Mouse (Mus musculus) neural tube, embryonic 13.5 days (tissue): ENCODE measurements around the gene Nanog. TPM values are rescaled to one million over a fixed set of nuclear protein-coding genes. Genes with fewer than 3 reads are reported as not detected.
"Not testable (repeated sequence)": the region's sequence is repeated elsewhere in the genome, so short reads cannot be mapped to it uniquely, and the experiment has no call there.

Experiments used
- ATAC-seq: fragments of 200-750 bp; cut with Nextera tagmentation; 2 replicates; pipeline ENCODE4 v1.8.0; 2017; ENCODE audit warnings: low read depth, mild to moderate bottlenecking, moderate TSS enrichment, moderate library complexity
- H3K27ac ChIP-seq: fragments of 300-500 bp; sonication (generic); replicated peaks from 2 replicates; pipeline ENCODE4 v1.5.1; 2015; ENCODE audit warnings: moderate library complexity, mild to moderate bottlenecking, inconsistent platforms
- H3K27me3 ChIP-seq: fragments of 300-500 bp; sonication (generic); 2 replicates; pipeline ENCODE4 v1.6.1; 2015; ENCODE audit warnings: mild to moderate bottlenecking, inconsistent platforms
- H3K36me3 ChIP-seq: fragments of 300-500 bp; sonication (generic); 2 replicates; pipeline ENCODE4 v1.6.1; 2015; ENCODE audit warnings: mild to moderate bottlenecking, inconsistent platforms
- H3K4me1 ChIP-seq: fragments of 300-500 bp; sonication (generic); replicated peaks from 2 replicates; pipeline ENCODE4 v1.6.1; 2015; ENCODE audit warnings: inconsistent platforms
- H3K4me2 ChIP-seq: fragments of 300-500 bp; sonication (generic); 2 replicates; pipeline ENCODE4 v1.6.1; 2015; ENCODE audit warnings: inconsistent platforms, mild to moderate bottlenecking, moderate library complexity
- H3K4me3 ChIP-seq: fragments of 300-500 bp; sonication (generic); 2 replicates; pipeline ENCODE4 v1.5.1; 2015; ENCODE audit warnings: mild to moderate bottlenecking, inconsistent platforms
- H3K9ac ChIP-seq: fragments of 300-500 bp; sonication (generic); 2 replicates; pipeline ENCODE4 v1.6.1; 2015; ENCODE audit warnings: moderate library complexity, mild to moderate bottlenecking, inconsistent platforms
- H3K9me3 ChIP-seq: fragments of 300-500 bp; sonication (generic); 2 replicates; pipeline ENCODE4 v1.6.1; 2016; ENCODE audit warnings: inconsistent platforms
- WGBS: fragments of 180-500 bp; shearing (Covaris S2); methylation state at CpG from one replicate; pipeline ENCODE4 v1.1.7; 2015; 5-methylcytosine and 5-hydroxymethylcytosine counted together
- polyA plus RNA-seq: library from polyadenylated mRNA; unstranded; fragments of >200 nt; fragmentation: Nextera tagmentation; extraction: Ambion mirVana; gene quantifications from 2 replicates; pipeline ENCODE4 v1.2.1, GENCODE M21; 2015

The Nanog gene
- polyA plus RNA-seq, 1 experiment from 2014 or later, result 0.15 TPM

DNA sequence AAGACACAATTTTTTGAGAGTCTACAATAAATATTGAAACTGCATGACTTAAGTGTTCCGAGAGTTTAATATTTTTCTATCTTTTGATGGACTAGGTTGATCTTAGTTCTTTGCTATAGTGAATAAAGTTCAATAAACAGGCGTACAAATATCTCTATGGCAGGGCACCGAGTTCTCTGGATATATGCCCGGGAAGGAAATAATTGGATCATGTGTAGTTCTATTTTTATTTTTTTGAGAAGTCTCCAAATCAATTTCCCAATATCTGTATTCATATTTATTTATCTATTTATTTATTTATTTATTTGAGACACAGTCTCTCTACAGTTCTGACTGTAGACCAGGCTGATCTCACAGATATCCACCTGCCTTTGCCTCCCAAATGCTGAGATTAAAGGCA is 36.4 kb upstream of the Nanog start:
- ATAC-seq, result no peak
- H3K27me3 ChIP-seq, result no peaks in the 10 kb centered on the region
- no peaks in the 10 kb centered on the region for H3K36me3 ChIP-seq
- H3K4me2 ChIP-seq, result no peak overlapping the region
- 90% methylated on average over 4 of the region's 4 CpGs for WGBS
- peaks cover 7% of the 10 kb centered on the region; the same call in 1 of the 2 replicates for H3K4me1 ChIP-seq
- no peak overlapping the region for H3K4me3 ChIP-seq
- H3K27ac ChIP-seq, result no peak overlapping the region
- no peak overlapping the region for H3K9ac ChIP-seq
- no peaks in the 10 kb centered on the region for H3K9me3 ChIP-seq

DNA sequence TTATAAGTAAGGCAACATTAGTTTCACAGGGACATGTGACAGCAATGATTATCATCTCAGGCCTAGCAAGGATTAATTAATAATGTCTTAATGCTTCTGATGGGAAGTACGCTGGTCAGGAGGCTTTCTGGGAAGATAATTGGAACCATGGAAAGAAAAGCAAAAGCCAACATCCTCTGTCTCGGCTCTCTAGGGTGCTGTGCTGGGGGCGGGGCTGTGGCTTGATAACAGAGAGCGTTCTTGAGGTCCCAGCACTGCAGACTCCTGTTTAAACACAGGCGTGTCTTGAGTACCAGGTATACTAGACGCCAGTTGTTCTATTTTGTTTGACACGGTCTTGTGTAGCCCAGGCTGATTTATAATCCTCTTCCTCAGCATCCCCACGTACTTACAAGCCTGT is 34.5 kb upstream of the Nanog start:
- no peaks in the 10 kb centered on the region for H3K27me3 ChIP-seq
- H3K36me3 ChIP-seq, result no peaks in the 10 kb centered on the region
- no peak overlapping the region for H3K4me2 ChIP-seq
- no peaks in the 10 kb centered on the region for H3K9me3 ChIP-seq
- no peak overlapping the region for H3K4me3 ChIP-seq
- ATAC-seq, result no peak
- no peak overlapping the region for H3K9ac ChIP-seq
- H3K4me1 ChIP-seq, result peaks cover 7% of the 10 kb centered on the region; the same call in 1 of the 2 replicates
- H3K27ac ChIP-seq, result no peak overlapping the region
- WGBS, result 70% methylated on average over 8 of the region's 8 CpGs

DNA sequence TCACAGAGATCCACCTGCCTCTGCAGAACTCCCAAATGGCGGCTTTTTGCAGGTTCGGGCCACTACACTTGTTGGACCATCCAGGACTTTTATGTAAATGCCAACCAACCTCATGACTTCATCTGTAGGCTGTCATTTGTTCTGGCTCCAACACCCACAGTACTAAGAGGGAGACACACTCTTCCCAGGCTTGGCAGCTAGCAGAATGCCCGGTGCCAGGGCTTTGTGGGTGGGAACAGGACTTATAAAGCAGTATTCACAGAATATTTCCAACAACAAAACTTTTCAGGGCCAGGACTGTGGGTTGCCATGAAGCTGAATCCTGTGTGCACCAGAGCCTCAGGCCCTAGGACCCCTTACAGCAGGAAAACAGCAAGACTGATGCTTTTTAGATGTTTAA is 24.6 kb upstream of the Nanog start:
- Histone ChIP-seq H3K27me3 (no peaks in the 10 kb centered on the region), H3K9ac (no peak overlapping the region), H3K4me3 (no peak overlapping the region), H3K27ac (no peak overlapping the region), H3K4me2 (no peak overlapping the region), H3K4me1 (no peaks in the 10 kb centered on the region), H3K9me3 (no peaks in the 10 kb centered on the region), H3K36me3 (no peaks in the 10 kb centered on the region)
- no peak for ATAC-seq
- WGBS, result 90% methylated on average over 3 of the region's 3 CpGs

DNA sequence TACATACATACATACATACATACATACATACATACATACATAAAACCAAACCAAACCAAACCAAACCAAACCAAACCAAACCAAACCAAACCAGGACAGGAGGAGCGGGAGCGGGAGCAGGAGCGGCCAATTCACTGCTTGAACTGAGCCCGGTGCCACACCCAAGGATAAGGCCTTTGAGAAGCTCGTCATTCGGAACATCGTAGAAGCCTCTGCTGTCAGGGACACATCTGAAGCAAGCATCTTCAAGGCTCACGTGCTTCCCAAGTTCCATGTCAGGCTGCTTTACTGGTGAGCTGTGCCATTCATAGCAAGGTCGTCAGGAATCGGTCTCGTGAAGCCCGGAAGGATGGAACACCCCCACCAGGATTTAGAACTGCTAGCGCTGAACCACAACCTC is 20.6 kb upstream of the Nanog start:
- no peak overlapping the region for H3K27ac ChIP-seq
- WGBS, result 89% methylated on average over 13 of the region's 13 CpGs
- H3K4me1 ChIP-seq, result no peaks in the 10 kb centered on the region
- H3K9me3 ChIP-seq, result no peaks in the 10 kb centered on the region
- no peak overlapping the region for H3K9ac ChIP-seq
- H3K36me3 ChIP-seq, result no peaks in the 10 kb centered on the region
- H3K27me3 ChIP-seq, result no peaks in the 10 kb centered on the region
- no peak overlapping the region for H3K4me3 ChIP-seq
- no peak overlapping the region for H3K4me2 ChIP-seq
- ATAC-seq, result no peak

DNA sequence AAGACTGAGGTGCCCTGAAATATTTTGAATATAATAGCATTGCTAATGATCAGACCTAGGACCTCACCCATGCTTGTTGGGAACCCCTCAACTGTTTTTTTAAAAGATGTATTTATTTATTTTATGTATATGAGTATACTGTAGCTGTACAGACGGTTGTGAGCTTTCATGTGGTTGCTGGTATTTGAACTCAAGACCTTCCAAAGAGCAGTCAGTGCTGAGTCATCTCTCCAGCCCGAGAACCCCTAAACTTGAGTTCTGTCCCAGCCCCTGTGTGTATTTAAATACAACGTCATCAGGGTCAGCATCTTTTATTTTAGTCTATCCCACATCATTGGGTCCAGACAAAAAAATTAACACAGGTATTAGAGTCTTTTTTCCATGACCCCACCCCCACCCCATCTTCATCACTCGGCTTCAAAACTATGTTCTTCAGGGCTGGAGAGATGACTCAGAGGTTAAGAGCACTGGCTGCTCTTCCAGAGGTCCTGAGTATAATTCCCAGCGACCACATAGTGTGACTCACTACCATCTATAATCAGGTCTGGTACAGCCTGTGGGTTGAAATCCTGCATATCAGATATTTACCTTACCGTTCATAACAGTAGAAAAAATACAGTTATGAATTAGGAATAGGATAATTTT is 17.8 kb upstream of the Nanog start:
- Histone ChIP-seq H3K9me3 (no peaks in the 10 kb centered on the region), H3K27ac (no peak overlapping the region), H3K27me3 (no peaks in the 10 kb centered on the region), H3K36me3 (no peaks in the 10 kb centered on the region), H3K4me2 (no peak overlapping the region), H3K4me3 (no peak overlapping the region), H3K4me1 (no peaks in the 10 kb centered on the region), H3K9ac (no peak overlapping the region)
- no peak for ATAC-seq
- WGBS, result 83% methylated on average over 6 of the region's 6 CpGs

DNA sequence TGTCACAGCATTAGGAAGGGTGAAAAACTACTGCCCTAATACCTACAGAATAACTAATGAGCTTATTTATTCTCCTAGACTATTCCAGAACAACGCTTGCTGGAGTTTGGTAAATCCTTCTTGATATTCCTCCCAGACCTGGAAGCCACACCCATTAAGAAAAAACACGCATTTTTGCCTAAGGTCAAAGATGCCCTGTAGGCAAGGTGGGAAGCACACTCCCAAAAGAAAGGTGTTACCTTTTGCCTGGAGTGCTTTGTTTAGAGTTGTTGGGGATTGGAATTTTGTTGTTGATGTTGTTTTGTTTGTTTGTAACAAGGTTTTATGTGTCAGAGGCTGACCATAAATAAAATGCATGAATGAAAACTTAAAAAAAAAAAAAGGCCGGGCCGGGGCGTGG is 17.2 kb upstream of the Nanog start:
- no peaks in the 10 kb centered on the region for H3K4me1 ChIP-seq
- no peaks in the 10 kb centered on the region for H3K27me3 ChIP-seq
- no peaks in the 10 kb centered on the region for H3K9me3 ChIP-seq
- no peak overlapping the region for H3K27ac ChIP-seq
- no peak for ATAC-seq
- H3K4me3 ChIP-seq, result no peak overlapping the region
- no peaks in the 10 kb centered on the region for H3K36me3 ChIP-seq
- H3K4me2 ChIP-seq, result no peak overlapping the region
- 93% methylated on average over 5 of the region's 5 CpGs for WGBS
- no peak overlapping the region for H3K9ac ChIP-seq

DNA sequence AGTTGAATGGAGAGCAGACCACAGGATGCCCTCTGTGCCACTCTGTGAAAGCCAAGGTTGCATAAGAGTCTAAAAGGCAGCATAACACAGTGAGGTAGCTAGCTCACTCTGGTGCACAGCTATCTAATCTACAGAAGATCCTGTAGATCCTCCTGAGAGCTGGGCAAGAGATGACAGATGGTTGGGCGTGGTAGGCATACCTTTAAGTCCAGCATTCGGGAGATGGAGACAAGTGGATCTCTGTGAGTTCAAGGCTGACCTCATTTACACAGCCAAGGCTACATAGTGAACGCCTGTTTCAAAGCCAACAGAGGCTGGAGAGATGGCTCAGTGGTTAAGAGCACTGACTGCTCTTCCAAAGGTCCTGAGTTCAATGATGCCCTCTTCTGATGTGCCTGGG is 11.9 kb upstream of the Nanog start:
- Histone ChIP-seq H3K9me3 (no peaks in the 10 kb centered on the region), H3K36me3 (no peaks in the 10 kb centered on the region), H3K27me3 (no peaks in the 10 kb centered on the region), H3K4me3 (no peak overlapping the region), H3K27ac (no peak overlapping the region), H3K4me1 (no peaks in the 10 kb centered on the region), H3K4me2 (no peak overlapping the region), H3K9ac (no peak overlapping the region)
- ATAC-seq, result no peak
- 94% methylated on average over 3 of the region's 3 CpGs for WGBS

DNA sequence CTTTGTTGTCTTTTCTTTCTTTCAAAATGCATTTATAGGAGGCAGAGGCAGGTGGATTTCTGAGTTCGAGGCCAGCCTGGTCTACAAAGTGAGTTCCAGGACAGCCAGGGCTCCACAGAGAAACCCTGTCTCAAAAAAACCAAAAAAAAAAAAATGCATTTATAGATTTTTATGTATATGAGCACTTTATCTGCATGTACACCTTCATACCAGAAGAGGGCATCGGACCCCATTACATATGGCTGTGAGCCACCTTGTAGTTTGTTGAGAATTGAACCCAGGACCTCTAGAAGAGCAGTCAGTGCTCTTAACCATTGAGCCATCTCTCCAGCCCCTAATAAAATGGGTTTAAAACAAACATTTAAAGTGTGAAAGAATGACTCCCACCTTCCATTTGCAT is 7.7 kb upstream of the Nanog start:
- peaks cover 11% of the 10 kb centered on the region; the same call in 1 of the 2 replicates for H3K4me1 ChIP-seq
- 86% methylated on average over 2 of the region's 2 CpGs for WGBS
- H3K4me3 ChIP-seq, H3K9ac ChIP-seq, H3K4me2 ChIP-seq, ATAC-seq, H3K9me3 ChIP-seq, H3K27me3 ChIP-seq, H3K36me3 ChIP-seq, H3K27ac ChIP-seq: not testable (repeated sequence)

DNA sequence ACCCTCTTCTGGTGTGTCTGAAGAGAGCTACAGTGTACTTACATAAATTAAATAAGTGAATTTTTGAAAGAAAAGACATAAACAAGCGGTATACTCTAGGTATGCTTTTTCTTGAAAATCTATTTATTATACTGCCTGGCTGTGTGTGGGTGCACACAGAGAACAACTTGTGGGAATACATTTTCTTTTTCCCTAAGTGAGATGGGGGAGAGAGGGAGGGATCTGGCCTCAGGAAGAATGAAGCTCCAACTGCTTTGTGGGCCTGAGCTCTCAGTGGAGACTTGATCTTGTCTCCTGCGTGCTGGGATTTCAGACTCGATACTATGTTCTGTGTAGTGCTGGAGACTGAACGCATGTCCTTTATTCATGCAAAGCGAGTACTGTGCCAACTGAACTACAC is 5.5 kb upstream of the Nanog start:
- Histone ChIP-seq H3K27me3 (peaks cover 8% of the 10 kb centered on the region), H3K27ac (no peak overlapping the region), H3K4me1 (peaks cover 11% of the 10 kb centered on the region; the same call in 1 of the 2 replicates), H3K9ac (no peak overlapping the region), H3K9me3 (no peaks in the 10 kb centered on the region), H3K4me3 (no peak overlapping the region), H3K4me2 (no peak overlapping the region), H3K36me3 (no peaks in the 10 kb centered on the region)
- peak; percentile 19; the same call in 1 of the 2 replicates for ATAC-seq
- WGBS, result 85% methylated on average over 5 of the region's 5 CpGs

DNA sequence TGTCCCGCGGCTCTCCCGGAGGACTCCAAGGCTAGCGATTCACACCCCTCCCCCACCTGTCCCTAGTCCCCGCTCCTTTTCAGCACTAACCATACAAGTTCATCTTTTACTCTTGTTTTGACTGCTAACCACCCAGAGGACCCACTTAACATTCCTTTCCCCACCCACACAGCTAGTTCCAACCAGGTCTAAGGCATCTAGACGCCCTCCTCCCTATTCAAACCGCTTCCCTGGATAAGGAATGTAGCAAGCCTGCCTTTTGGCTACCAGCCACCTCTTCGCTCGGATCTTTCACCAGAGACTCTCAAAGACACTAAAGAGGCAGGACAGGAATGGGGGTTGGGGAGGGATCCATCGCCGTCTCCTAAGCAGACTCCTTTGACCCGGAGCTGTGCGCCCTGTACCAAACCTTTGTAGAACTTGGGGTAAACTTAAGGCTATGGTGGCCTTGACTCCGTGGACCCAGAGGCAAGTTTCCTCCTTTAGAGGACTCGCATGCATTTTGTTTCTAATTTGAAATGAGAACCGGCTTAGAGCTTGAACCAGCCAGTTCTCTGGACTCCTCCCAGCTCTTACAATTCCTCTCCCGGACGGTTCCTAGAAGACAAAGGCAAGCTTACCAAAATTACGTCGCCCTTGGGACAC is 4.7 kb upstream of the Nanog start:
- no peaks in the 10 kb centered on the region for H3K36me3 ChIP-seq
- H3K4me3 ChIP-seq, result peak overlapping the region; percentile 21
- H3K9me3 ChIP-seq, result no peaks in the 10 kb centered on the region
- 4% methylated on average over 20 of the region's 20 CpGs for WGBS
- peak overlapping the region; percentile 49 for H3K27ac ChIP-seq
- peak overlapping the region; percentile 48 for H3K4me2 ChIP-seq
- H3K9ac ChIP-seq, result no peak overlapping the region; the same call in 1 of the 2 replicates
- peak; percentile 88 for ATAC-seq
- H3K27me3 ChIP-seq, result peaks cover 15% of the 10 kb centered on the region
- peaks cover 11% of the 10 kb centered on the region; the same call in 1 of the 2 replicates for H3K4me1 ChIP-seq

DNA sequence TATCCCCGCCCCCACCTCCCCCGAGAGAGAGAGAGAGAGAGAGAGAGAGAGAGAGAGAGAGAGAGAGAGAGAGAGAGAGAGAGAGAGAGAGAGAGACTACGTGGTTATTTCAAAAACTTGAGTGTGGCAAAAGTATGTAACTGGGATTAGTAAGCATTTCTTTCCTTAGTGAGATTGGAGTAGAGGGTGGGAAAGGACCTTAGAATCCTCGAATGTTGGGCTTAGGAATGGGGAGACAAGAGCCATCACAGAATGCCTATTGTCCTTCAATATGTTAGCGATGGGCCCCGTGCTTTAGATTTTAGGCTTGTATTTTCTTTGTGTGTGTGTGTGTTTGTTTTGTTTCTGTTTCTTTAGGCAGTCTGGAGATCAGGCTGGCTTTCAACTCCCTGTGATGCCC is 4.0 kb upstream of the Nanog start:
- H3K4me2 ChIP-seq, result peak overlapping the region; percentile 48; the same call in 1 of the 2 replicates
- H3K27ac ChIP-seq, result no peak overlapping the region
- 19% methylated on average over 6 of the region's 6 CpGs for WGBS
- peaks cover 11% of the 10 kb centered on the region; the same call in 1 of the 2 replicates for H3K4me1 ChIP-seq
- H3K4me3 ChIP-seq, result no peak overlapping the region
- H3K9ac ChIP-seq, result no peak overlapping the region
- H3K36me3 ChIP-seq, result no peaks in the 10 kb centered on the region
- no peak; the same call in 1 of the 2 replicates for ATAC-seq
- no peaks in the 10 kb centered on the region for H3K9me3 ChIP-seq
- peaks cover 20% of the 10 kb centered on the region for H3K27me3 ChIP-seq

DNA sequence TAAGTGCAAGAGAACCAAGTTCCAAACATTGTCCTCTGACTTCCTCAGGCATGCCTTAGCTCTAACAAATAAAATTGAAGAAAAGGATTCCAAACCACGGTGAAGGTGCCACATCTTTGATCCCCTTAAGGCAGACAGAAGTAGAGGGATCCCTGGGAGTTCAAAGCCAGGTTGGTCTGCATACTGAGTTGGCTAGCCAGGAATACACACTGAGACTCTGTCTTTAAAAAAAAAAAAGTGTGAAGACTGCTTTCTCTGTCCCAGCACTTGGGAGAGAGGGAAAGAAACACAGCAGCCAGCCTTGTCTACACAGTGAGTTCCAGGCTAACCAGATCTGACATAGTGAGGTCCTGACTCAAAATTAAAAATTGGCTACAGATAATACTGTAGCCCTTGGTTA is 3.6 kb upstream of the Nanog start:
- Histone ChIP-seq H3K9ac (no peak overlapping the region), H3K9me3 (no peaks in the 10 kb centered on the region), H3K4me2 (no peak overlapping the region), H3K4me1 (peaks cover 11% of the 10 kb centered on the region; the same call in 1 of the 2 replicates), H3K27ac (no peak overlapping the region), H3K4me3 (no peak overlapping the region), H3K27me3 (peaks cover 23% of the 10 kb centered on the region), H3K36me3 (no peaks in the 10 kb centered on the region)
- no peak for ATAC-seq
- WGBS, result 20% methylated on average over 1 of the region's 1 CpGs
